Mouse (Mus musculus): ENCODE data around the gene Nup88. TPM values are rescaled to one million over a fixed set of nuclear protein-coding genes. Genes with fewer than 3 reads are reported as not detected.

Nup88 gene
- polyA plus RNA-seq, 1 experiment from 2014 or later: 153 TPM

DNA sequence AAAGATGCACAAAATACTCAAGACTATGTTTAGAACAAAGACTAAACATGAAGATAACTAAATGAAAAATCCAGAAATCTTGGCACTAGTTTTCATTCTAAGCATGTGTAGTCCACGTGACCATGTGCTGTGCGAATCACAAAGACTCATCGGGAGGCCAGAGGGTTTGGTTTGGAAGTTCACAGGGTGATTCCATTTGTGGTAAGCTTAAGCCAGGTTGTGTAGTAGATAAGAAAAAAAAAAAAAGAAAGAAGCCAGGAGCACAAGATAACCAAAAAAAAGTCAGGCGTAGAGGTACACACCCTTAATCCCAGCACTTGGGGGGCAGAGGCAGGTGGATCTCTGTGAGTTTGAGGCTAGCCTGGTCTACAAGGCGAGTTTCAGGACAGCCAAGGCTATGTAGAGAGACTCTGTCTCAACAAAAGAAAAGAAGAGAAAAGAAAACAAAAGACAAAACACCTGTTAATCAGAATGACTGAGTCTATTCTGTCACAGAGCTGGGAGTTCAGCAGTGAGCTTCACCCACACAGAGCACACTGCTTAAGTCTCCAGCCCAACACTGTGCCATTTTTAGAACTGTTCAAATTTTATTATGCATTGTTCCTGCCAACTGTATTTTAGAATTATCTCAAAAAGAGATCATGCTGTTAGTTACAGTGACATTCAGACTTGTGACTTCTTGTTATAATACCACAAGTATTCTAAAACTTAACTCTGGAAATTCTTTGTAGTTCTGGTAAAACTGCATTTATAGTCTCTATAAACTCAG is 8.8 kb downstream of the Nup88 start:
- Histone ChIP-seq H3K9me3 (replicated peaks) (no peaks in the 10 kb centered on the region), H3K27ac (no peak overlapping the region), H3K4me3 (no peak overlapping the region), H3K4me1 (no peaks in the 10 kb centered on the region), H3K36me3 (ENCODE audit: poor library complexity, severe bottlenecking) (peaks cover 94% of the 10 kb centered on the region), H3K27me3 (no peaks in the 10 kb centered on the region), H3K4me2 (no peak overlapping the region), H3K9ac (no peak overlapping the region)
- WGBS: 90% methylated on average over 5 of the region's 5 CpGs
- no peak for ATAC-seq

DNA sequence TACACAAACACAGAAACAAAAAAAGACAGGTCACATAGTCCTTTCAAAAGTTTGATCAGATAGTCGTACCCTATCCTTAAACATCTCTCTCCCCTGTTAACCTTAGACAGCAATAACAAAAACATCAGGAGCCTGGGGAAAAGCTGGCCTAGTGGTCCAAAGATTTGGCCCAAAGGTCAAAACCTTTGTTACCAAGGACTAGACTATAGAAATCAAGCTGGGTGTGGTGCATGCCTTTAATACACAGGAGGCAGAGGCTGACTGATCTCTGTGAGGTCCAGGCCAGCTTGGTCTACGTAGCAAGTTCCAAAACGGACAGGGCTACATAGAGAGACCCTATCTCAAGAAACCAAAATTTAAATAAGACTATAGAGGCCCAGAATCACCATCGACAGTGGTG is 15.1 kb downstream of the Nup88 start:
- H3K27ac ChIP-seq: no peak overlapping the region
- peaks cover 96% of the 10 kb centered on the region for H3K36me3 ChIP-seq (ENCODE audit: poor library complexity, severe bottlenecking)
- no peaks in the 10 kb centered on the region for H3K27me3 ChIP-seq
- no peak overlapping the region for H3K4me2 ChIP-seq
- no peak for ATAC-seq
- 88% methylated on average over 4 of the region's 4 CpGs for WGBS
- no peak overlapping the region for H3K4me3 ChIP-seq
- H3K9ac ChIP-seq: no peak overlapping the region
- H3K9me3 ChIP-seq (replicated peaks): no peaks in the 10 kb centered on the region
- no peaks in the 10 kb centered on the region for H3K4me1 ChIP-seq

DNA sequence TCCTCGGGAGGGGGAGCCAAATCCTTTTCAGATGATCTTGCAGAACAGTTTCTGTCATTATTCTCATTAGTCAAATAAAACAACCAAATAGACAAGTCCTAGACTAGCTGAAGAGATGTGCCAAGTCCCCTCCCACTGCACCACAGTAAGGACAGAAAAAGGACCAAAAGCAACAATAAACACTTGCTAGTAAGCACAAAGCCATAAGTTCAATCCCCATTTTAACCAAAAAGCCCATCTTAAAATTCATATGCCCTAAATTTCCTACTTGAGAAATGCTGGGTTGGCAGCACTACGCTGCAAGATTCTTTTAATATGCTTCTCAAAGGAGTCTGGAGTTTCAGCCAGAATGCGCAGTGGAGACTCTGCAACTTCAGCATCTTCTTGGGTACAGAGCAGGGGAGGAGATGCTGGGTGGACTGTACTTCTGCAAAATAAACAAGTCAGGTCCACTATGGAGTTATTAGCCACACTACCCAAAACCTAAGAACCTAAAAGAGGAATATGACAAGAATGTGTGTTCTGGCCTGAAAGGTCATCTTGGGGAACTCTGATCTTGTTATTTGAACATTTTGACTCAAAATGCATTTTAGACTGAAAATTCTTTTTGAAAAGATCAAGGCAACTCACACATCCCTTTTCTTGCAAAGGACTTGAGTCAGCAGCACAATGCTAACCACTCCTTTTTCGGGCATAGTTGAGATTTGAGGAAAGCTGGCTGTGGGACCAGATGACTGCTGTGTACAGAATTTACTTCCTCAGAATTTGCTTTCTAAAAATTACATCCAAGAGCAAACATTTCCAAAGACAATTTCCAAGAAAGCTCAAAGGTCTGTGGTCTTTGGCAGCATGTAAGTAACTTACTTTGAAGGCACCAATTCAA is 24.6 kb downstream of the Nup88 start:
- no peak for ATAC-seq
- H3K9me3 ChIP-seq (replicated peaks): no peaks in the 10 kb centered on the region
- H3K4me3 ChIP-seq: no peak overlapping the region
- 90% methylated on average over 4 of the region's 4 CpGs for WGBS
- H3K27me3 ChIP-seq: no peaks in the 10 kb centered on the region
- peaks cover 97% of the 10 kb centered on the region for H3K36me3 ChIP-seq (ENCODE audit: poor library complexity, severe bottlenecking)
- no peak overlapping the region for H3K27ac ChIP-seq
- no peak overlapping the region for H3K9ac ChIP-seq
- H3K4me2 ChIP-seq: no peak overlapping the region
- H3K4me1 ChIP-seq: no peaks in the 10 kb centered on the region

DNA sequence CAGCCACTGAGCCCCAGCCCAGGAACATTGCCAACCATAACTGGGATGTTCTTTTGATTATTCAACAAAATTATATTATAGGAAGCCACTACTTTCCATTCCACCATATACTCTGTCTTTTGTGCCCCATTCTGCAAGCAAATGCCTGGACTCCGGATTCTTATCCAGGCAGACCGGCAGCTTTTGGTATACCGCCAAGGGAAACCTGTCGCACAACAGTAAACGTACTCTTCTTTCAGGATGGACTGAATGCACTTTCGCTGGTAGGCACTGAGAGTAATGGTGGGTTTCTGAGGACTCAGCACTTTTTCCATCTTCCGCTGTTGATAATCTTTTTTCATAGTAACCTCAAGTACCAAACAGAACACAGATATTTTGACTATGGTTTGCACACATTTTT is 26.1 kb downstream of the Nup88 start:
- Histone ChIP-seq H3K27me3 (no peaks in the 10 kb centered on the region), H3K9me3 (replicated peaks) (no peaks in the 10 kb centered on the region), H3K27ac (no peak overlapping the region), H3K9ac (no peak overlapping the region), H3K36me3 (ENCODE audit: poor library complexity, severe bottlenecking) (peaks cover 96% of the 10 kb centered on the region), H3K4me1 (no peaks in the 10 kb centered on the region), H3K4me3 (no peak overlapping the region), H3K4me2 (no peak overlapping the region)
- 89% methylated on average over 7 of the region's 7 CpGs for WGBS
- no peak for ATAC-seq

DNA sequence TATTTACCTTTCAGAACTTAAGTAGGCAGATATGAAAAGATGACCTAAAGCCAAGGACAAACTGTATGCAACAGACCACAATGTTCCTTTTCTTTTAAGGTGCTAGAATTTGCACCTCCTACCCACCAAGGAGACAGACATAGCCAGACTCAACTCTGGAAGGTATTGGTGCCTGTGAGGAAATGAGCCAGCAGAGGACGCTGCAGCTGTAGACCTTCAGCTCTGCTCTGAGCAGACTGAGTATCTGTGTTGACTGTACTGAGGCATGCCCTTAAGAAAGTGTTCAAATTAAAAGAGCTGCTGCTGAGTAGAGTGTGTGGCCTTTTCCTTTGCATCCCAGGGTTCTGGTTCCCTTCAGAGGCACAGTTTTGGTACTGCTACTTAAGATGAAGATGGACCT is 27.2 kb downstream of the Nup88 start:
- H3K4me2 ChIP-seq: no peak overlapping the region
- H3K4me3 ChIP-seq: no peak overlapping the region
- 93% methylated on average over 1 of the region's 1 CpGs for WGBS
- no peaks in the 10 kb centered on the region for H3K9me3 ChIP-seq (replicated peaks)
- H3K27ac ChIP-seq: no peak overlapping the region
- ATAC-seq: no peak
- H3K36me3 ChIP-seq (ENCODE audit: poor library complexity, severe bottlenecking): peaks cover 94% of the 10 kb centered on the region
- no peaks in the 10 kb centered on the region for H3K27me3 ChIP-seq
- H3K9ac ChIP-seq: no peak overlapping the region
- no peaks in the 10 kb centered on the region for H3K4me1 ChIP-seq

DNA sequence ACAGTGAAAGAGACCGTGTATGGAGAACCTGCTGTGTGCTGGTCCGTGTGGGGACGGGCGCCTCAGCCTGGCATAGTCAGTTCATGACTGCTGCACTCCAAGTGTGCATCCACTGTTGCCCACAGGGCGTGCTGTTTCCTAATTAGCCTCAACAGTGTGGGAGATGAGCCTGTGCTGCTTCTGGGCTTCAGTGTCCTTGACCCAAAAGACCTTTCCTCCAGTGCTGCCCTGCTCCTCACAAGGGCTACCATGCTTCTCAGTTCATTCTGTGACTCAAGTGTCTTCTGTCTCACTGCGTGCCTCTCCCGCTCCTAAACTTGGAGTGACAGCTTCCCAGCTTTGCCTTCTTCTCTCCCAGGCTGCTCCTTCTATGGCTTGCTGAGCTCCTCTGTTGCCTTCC is 34.5 kb downstream of the Nup88 start:
- ATAC-seq: no peak
- Histone ChIP-seq H3K9me3 (replicated peaks) (no peaks in the 10 kb centered on the region), H3K27ac (no peak overlapping the region), H3K36me3 (ENCODE audit: poor library complexity, severe bottlenecking) (peaks cover 77% of the 10 kb centered on the region), H3K4me2 (no peak overlapping the region), H3K27me3 (no peaks in the 10 kb centered on the region), H3K9ac (no peak overlapping the region), H3K4me1 (no peaks in the 10 kb centered on the region), H3K4me3 (no peak overlapping the region)
- WGBS: 93% methylated on average over 7 of the region's 7 CpGs

DNA sequence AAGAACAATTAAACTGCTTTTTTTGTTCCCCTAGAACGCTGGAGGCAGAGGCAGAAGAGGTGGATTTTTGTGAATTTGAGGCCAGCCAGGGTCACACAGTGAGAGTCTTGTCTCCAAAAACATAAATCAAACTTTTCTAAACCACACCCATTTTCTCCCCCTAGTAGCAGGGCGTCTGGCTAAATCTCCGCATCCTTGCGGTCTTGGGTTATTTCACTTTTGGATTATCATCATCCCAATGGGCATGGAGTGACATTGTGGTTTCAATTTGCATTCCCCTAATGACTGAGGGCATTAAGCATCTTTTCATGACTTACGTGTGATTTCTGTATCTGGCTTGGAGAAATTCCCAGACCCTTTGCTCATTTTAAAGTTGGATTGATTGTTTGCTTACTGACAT is 38.3 kb downstream of the Nup88 start:
- ATAC-seq: no peak
- Histone ChIP-seq H3K36me3 (ENCODE audit: poor library complexity, severe bottlenecking) (peaks cover 61% of the 10 kb centered on the region), H3K9me3 (replicated peaks) (no peaks in the 10 kb centered on the region), H3K4me1 (no peaks in the 10 kb centered on the region), H3K4me2 (no peak overlapping the region), H3K27ac (no peak overlapping the region), H3K9ac (no peak overlapping the region), H3K27me3 (no peaks in the 10 kb centered on the region), H3K4me3 (no peak overlapping the region)
- 89% methylated on average over 5 of the region's 5 CpGs for WGBS

DNA sequence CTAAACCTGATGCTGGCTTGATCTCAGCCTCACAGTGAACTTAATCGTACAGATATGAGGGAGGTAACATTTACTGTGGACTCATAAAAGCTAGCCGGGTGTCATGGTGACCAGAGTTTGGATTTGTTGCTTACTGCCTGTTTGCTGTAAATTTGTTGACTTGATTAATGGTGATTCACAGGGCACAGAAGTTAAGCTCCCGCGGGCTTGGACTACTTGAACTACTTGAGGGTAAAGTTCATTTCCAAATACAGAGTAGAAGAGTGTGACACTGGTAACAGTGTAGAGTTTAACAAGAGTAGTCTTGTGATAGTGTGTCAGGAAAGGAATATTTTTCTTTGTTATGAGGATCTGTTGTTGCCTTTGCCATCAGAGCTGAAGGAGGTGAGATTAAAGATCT is 50.2 kb downstream of the Nup88 start:
- no peak overlapping the region for H3K4me2 ChIP-seq
- no peak overlapping the region for H3K4me3 ChIP-seq
- no peak for ATAC-seq
- 96% methylated on average over 4 of the region's 4 CpGs for WGBS
- no peaks in the 10 kb centered on the region for H3K4me1 ChIP-seq
- H3K9ac ChIP-seq: no peak overlapping the region
- peaks cover 49% of the 10 kb centered on the region for H3K36me3 ChIP-seq (ENCODE audit: poor library complexity, severe bottlenecking)
- no peaks in the 10 kb centered on the region for H3K27me3 ChIP-seq
- no peak overlapping the region for H3K27ac ChIP-seq
- no peaks in the 10 kb centered on the region for H3K9me3 ChIP-seq (replicated peaks)

DNA sequence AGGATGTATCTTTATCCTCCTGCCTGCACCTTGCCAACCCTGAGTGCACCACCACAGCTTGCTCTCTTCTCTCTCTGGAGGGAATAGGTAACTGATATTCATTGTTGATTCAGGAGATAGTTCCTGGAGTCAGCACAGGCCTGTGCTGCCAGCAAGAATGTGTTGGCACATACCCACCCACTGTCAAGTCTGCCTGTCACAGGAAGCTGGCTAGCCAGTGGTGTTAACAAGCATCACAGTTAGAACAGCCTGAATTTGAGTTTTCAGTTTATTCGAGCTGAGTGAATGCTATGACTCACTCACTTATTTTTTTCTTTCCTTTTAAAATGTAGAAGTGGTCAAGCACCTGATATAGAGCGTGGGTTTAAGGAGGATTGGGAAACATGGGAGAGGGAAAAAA is 51.9 kb downstream of the Nup88 start:
- WGBS: 88% methylated on average over 2 of the region's 2 CpGs
- Histone ChIP-seq H3K9ac (no peak overlapping the region), H3K4me3 (no peak overlapping the region), H3K27ac (no peak overlapping the region), H3K4me2 (no peak overlapping the region), H3K9me3 (replicated peaks) (no peaks in the 10 kb centered on the region), H3K36me3 (ENCODE audit: poor library complexity, severe bottlenecking) (peaks cover 44% of the 10 kb centered on the region), H3K27me3 (no peaks in the 10 kb centered on the region), H3K4me1 (no peaks in the 10 kb centered on the region)
- ATAC-seq: no peak

DNA sequence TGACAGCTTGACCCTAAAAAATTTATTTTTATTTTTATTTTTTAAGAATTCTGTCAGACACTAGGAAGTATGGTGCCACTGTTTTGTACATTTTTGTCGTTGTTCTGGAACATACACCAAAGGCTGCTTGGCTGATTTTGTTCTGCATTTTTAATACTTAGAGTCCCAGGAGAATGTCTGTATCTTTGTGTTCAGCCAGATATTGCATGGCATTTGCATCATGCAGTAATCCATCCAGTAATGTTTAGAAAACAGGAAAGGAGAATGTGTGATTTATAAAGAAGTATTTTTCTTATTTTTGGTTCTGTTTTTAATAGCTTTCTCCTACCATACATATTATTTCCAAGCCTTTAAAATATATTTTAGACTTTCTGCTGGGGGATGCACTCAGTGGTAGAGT is 57.9 kb downstream of the Nup88 start:
- Histone ChIP-seq H3K9me3 (replicated peaks) (no peaks in the 10 kb centered on the region), H3K27me3 (no peaks in the 10 kb centered on the region), H3K4me1 (no peaks in the 10 kb centered on the region), H3K4me2 (no peak overlapping the region), H3K9ac (no peak overlapping the region), H3K4me3 (no peak overlapping the region), H3K27ac (no peak overlapping the region), H3K36me3 (ENCODE audit: poor library complexity, severe bottlenecking) (peaks cover 45% of the 10 kb centered on the region)
- WGBS: 92% methylated on average over 1 of the region's 1 CpGs
- ATAC-seq: no peak

DNA sequence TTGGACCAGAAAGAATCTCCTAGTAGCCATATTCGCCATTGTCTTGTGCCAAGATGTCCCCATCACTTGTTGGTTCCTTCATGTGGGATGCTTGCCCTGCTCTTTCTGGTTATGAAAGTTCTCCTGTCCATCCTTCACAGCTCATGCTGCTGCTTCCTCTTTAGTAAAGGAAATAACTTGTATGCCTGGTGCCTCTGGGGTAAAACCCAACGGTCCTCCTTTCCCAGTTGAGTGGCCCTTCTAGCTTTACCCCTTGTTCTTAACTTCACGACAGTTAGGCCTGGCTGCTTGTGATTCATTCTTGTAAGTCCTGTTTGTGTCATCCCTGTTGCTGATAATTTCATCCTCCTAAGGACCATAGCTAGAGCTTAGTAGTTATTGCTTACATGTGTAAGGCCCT is 58.5 kb downstream of the Nup88 start:
- Histone ChIP-seq H3K36me3 (ENCODE audit: poor library complexity, severe bottlenecking) (peaks cover 49% of the 10 kb centered on the region), H3K9ac (no peak overlapping the region), H3K4me2 (no peak overlapping the region), H3K9me3 (replicated peaks) (no peaks in the 10 kb centered on the region), H3K27ac (no peak overlapping the region), H3K4me1 (no peaks in the 10 kb centered on the region), H3K4me3 (no peak overlapping the region), H3K27me3 (no peaks in the 10 kb centered on the region)
- 95% methylated on average over 3 of the region's 3 CpGs for WGBS
- no peak for ATAC-seq

DNA sequence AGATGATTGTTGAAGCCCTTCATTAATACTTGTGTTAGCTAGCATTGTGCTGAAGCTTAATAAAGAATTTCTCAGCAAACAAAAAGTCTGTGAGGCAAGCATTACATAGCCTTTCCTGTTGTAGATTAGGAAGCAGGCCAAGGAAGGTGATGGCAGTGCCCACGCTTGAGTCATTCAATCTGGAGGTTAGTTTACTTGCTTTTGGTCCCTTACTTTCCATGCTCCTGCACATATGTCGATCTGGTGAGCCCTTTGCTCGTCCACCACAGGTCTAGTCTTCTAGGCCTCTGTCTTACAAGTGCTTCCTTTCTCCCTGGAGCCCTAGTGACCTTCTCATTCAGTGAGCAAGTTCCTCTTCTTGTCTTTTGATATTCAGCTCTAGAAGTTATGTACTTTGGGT is 63.1 kb downstream of the Nup88 start:
- Histone ChIP-seq H3K36me3 (ENCODE audit: poor library complexity, severe bottlenecking) (peaks cover 53% of the 10 kb centered on the region), H3K9me3 (replicated peaks) (no peaks in the 10 kb centered on the region), H3K4me2 (no peak overlapping the region), H3K4me3 (no peak overlapping the region), H3K9ac (no peak overlapping the region), H3K4me1 (no peaks in the 10 kb centered on the region), H3K27me3 (no peaks in the 10 kb centered on the region), H3K27ac (no peak overlapping the region)
- ATAC-seq: no peak
- WGBS: 93% methylated on average over 3 of the region's 3 CpGs

Measured in forebrain, embryonic 13.5 days (tissue).